Mouse (Mus musculus) cerebellum, adult 11 months (tissue): Measurements from ENCODE around the gene Dock9.
"Not testable (repeated sequence)": the region's sequence is repeated elsewhere in the genome, so short reads cannot be mapped to it uniquely, and the experiment has no call there.

Experiments
- DNase-seq: peaks from one replicate; pipeline ENCODE4 v3.0.0; 2022

The Dock9 gene

GRCm38 (mm10) chr14:121734217-121734616, 63.4 kb downstream of the Dock9 start:
- DNase-seq = no peak

- DNase-seq = no peak
Measured at GRCm38 (mm10) chr14:121733694-121734093, 63.9 kb downstream of the Dock9 start.

- DNase-seq = no peak
Measured at GRCm38 (mm10) chr14:121732196-121732595, 65.4 kb downstream of the Dock9 start.

GRCm38 (mm10) chr14:121731688-121732168, 65.9 kb downstream of the Dock9 start:
- DNase-seq = no peak

- DNase-seq = no peak
Measured at GRCm38 (mm10) chr14:121730966-121731365, 66.7 kb downstream of the Dock9 start.

- no peak for DNase-seq
Measured at GRCm38 (mm10) chr14:121727996-121728395, 69.6 kb downstream of the Dock9 start.

- DNase-seq = no peak
Measured at GRCm38 (mm10) chr14:121724501-121724900, 73.1 kb downstream of the Dock9 start.

- no peak for DNase-seq
Measured at GRCm38 (mm10) chr14:121722774-121723173, 74.9 kb downstream of the Dock9 start.

GRCm38 (mm10) chr14:121721431-121721830, 76.2 kb downstream of the Dock9 start:
- no peak for DNase-seq

- DNase-seq = no peak
Measured at GRCm38 (mm10) chr14:121719638-121720601, 77.7 kb downstream of the Dock9 start.

GRCm38 (mm10) chr14:121714799-121715198, 82.8 kb downstream of the Dock9 start:
- not testable (repeated sequence) for DNase-seq

GRCm38 (mm10) chr14:121714268-121714667, 83.4 kb downstream of the Dock9 start:
- DNase-seq = no peak

GRCm38 (mm10) chr14:121713830-121714197, 83.8 kb downstream of the Dock9 start:
- DNase-seq = no peak

- no peak for DNase-seq
Measured at GRCm38 (mm10) chr14:121713166-121713829, 84.3 kb downstream of the Dock9 start.

- DNase-seq = no peak
Measured at GRCm38 (mm10) chr14:121711089-121711826, 86.4 kb downstream of the Dock9 start.

GRCm38 (mm10) chr14:121710130-121710529, 87.5 kb downstream of the Dock9 start:
- no peak for DNase-seq

- no peak for DNase-seq
Measured at GRCm38 (mm10) chr14:121708244-121708643, 89.4 kb downstream of the Dock9 start.

GRCm38 (mm10) chr14:121706482-121706901, 91.1 kb downstream of the Dock9 start:
- no peak for DNase-seq

- DNase-seq = no peak
Measured at GRCm38 (mm10) chr14:121705644-121706043, 92.0 kb downstream of the Dock9 start.

- DNase-seq = no peak
Measured at GRCm38 (mm10) chr14:121702534-121702933, 95.1 kb downstream of the Dock9 start.

GRCm38 (mm10) chr14:121700013-121700412, 97.6 kb downstream of the Dock9 start:
- DNase-seq = no peak

GRCm38 (mm10) chr14:121698620-121698950, 99.1 kb downstream of the Dock9 start:
- DNase-seq = no peak
